Mouse (Mus musculus) telencephalon, adult 2 months (tissue): Measurements from ENCODE around the gene Maml3.

Experiments
- DNase-seq: peaks from one replicate; pipeline ENCODE4 v3.0.0-alpha.2; 2011; ENCODE audit warnings: low read depth, low spot score

The Maml3 gene

DNA sequence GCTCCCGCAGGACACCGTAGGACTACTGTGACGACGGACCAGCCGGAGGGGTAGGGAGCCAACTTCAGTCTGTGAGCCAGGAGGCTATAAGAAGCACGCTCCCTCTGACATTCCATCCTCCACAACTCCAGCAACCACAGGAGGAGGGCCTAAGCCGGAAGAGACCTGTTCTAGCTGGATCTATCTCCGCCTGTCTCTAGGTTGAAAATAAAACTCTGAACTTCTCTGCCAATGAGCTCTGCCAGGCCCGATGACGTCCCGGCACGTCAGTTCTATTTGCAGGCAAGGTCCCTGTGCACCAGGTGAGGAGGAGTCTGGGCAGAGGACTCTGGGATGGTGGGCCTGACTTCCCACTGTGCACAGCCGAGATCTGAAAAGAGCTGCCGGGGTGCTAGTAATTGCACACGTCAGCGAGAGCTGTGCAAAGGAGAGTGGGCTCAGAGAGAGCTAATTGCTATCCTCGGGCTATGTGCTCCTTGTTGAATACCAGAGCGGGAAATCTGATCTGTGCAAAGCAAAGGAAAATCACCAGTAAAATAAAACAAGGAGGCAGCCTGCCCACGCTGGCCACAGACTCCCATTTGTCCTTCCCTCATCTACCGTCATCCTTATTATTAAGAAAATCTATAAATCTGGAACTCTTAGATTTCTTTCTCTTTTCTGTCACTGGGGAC lies 58.7 kb downstream of the Maml3 start:
- peak; percentile 94 for DNase-seq

DNA sequence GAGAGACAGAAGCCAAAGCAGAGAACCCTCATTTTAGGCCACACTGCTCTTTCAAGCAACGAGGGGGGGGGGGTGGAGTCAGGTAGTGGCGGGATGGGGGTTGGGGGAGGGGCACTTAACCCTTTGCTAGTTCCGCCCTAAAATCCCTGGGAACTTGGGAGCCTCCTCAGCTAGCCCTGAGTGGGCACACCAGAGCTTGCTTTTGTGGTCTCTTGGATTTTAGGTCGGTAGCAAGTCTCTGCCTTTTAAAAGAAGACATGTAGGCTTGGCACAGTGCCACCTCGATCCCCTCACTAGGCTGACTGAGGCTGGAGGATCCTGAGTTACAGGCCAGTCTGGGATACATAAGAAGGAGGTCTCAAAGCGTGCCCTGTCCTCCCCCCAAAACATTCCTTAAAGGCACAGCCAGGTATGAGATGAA lies 59.6 kb downstream of the Maml3 start:
- no peak for DNase-seq

DNA sequence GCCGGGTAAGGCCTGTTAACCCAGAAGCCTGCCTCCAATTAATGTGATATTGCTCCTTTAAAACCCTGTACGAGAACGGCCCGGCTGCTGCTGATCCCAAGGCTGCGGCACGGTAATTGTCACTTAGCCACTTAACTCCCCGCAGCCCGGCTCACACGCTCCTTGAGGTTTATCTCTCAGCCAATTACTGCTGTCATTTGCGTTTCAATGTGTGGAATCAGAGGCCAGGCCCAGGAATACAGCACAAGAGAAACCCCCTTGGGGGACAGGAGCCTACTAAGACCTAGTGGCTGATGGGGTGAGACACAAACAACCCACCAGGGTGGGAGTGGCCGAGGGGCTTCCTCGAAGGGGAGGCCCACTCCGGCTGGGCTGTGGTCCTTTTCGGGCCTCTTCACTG lies 60.2 kb downstream of the Maml3 start:
- DNase-seq = no peak

DNA sequence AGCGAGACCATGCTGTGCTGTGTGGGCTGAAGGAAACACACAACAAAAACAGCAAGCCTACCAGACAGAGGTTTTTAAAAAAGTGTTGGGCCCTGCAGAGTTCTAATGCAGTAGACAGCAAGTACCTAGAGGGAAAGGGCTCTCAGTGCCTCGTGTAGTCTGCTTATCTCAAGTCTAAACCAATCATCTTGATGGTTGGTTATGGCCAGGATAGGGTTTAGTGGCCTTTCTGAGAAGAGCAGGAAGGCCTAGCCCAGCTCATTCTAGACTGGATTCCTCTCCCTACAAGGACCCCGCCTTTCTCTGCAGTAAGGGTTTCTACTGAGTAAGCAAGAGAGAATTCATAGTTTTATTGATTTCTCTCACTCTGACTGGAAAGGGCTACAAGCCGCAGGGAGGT lies 61.0 kb downstream of the Maml3 start:
- no peak for DNase-seq

DNA sequence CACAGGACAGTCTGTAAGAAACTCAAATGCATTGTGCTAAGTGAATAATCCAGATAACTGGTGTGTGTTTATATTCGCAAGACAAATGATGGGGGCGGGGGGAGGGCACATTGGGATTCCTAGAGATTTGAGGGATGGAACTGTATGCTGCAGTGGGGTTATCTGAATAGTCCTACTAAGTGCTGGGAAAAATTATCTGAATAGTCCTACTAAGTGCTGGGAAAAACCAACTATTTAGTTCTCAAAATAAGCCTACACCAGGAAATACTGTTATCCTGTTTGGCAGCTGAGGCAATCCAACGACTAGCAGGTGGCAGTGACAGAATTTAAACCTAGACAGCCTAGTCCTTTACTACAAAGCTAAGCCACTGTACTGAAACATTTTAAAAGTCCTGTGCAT lies 62.2 kb downstream of the Maml3 start:
- no peak for DNase-seq

DNA sequence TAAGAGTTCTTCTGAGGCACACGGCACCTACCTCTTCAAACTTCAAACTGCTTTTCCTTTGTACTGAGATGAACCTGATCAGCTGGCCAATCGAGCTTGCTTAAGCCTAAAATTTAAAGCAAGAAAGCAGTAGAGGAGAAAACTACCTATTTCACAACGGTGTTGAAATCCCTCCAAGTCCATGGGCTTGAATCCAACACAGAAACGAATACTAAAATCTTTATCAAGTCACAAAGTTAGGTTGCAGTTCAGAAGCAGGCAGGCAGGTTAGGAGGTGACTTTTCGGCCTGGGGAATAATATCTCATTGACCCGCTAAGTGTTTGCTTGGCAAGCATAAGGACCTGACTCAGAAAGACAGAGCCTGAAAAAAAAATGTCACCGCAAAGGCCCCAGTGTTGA lies 64.9 kb downstream of the Maml3 start:
- no peak for DNase-seq

DNA sequence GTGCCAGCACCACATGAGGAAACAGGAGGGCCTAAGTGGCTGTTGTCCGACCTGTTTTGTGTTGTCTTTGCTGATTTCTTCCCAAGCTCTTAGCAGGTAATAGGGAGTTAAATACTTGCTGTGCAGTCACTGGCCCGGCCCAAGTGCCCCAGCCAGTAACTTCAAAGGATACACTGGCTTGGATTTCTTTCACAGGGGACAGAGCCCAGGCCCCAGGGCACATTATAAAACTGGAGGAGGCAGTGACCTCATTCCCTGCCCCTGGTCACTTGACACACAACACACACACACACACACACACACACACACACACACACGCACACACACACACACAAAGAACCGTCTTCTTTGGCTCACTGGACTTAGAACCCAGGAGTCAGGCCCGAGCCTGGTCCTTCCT lies 67.6 kb downstream of the Maml3 start:
- no peak for DNase-seq

DNA sequence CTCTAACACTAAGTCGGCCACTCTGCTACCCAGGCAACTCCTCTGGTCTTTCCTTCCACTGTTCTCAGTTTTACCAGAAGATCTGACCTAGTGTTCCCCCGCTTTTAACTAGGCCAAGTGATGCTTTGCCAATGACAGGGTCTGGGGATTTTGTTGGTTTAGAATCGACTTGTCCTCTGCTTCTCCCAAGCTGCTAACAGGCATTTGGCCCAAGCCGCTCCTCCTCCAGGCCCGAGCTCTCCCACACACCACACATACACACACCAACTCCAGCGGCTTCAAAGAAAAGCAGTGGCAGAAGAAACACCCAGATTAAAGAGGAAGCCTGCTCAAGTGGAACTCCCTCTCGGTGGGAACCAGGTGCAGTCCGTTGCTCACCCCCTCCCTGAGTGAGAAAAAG lies 69.5 kb downstream of the Maml3 start:
- DNase-seq = no peak

DNA sequence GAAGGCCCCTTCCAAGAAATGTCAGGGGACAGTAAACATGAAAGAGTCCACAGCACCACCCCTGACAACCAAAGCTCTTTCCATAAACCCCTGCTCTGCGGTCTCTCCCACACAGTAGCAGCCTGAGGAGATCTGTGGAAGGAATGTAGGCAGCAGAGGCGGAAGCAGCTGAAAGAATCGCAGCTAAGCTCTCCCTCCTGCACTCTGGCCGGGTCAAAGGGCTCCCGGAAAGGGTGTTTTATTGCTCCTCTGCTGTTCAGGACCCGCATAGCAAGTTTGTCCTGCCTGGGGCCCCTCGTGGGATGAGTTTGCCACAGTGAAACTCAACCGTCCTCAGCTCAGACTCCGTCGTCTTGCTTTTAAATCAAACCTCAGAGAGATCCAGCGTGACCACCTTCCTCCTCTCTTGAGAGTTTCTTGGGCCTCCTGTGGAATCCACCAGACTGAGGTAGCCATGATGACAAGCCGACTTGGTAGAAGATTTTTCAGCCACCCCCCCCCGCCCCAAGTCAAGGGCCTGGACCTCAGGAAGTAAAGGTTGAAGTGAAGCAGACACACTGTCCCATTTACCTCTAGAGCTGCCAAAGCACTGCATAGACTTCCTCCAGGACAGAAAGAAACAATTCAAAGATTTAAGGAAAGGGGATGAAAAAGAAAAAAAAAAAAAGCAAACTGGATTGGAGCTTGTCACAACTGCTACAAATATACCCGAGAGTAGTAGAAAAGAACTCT lies 70.9 kb downstream of the Maml3 start:
- no peak for DNase-seq

DNA sequence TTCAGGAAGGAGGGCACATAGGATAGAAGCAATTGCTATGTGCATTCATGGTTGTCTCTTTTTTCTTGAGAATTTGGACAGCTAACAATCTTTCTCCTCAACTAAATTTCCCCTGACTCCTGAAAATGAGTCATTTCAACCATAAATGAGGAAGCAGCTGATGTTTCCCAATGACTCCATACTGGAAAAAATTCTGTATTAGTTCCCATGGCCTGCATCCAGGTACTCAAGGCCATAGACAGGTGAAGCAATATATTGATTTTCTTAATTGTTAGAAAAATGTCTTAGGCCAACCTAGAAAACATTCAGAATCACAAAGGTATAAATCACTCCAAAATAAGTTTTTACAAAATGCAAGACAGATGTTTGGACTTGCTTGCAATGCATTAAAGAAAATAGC lies 73.5 kb downstream of the Maml3 start:
- no peak for DNase-seq

DNA sequence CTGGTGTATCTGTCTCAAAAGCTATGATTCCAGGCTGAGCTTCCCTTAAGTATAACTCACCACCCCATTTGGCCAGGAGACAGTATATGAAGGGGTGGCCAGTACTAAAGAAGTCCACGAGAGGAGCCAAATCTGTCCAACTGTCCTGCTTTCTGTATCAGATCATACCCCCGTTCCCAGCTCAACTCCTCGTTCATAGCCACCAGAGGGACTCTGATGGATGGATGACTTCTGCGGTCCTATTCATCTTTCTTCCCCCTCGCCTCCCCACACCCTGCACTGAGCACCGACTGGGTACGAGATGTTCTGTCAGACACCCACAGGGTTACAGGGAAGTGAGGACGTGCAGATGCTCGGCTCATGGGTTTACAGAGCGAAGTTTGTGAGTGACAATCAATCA lies 74.8 kb downstream of the Maml3 start:
- DNase-seq = no peak

DNA sequence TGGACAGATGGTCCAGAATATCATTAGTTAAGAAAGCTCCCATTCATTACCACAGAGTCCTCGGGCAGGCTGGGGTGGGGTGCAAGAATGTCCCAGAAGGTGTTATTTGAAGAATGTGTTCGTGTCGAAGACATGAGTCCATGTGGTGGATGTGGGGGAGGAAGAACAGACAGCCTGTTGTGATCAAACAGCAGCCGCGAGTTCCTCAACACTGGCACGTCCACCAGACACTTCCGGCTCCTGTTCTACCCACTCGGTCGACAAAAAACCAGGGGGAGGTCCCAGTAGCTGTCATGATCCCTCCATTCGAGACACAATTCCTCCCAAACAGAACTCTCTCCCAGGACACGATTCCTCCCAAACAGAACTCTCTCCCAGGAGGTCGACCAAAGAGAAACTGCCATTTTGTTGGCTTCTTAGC lies 75.2 kb downstream of the Maml3 start:
- peak; percentile 86 for DNase-seq

DNA sequence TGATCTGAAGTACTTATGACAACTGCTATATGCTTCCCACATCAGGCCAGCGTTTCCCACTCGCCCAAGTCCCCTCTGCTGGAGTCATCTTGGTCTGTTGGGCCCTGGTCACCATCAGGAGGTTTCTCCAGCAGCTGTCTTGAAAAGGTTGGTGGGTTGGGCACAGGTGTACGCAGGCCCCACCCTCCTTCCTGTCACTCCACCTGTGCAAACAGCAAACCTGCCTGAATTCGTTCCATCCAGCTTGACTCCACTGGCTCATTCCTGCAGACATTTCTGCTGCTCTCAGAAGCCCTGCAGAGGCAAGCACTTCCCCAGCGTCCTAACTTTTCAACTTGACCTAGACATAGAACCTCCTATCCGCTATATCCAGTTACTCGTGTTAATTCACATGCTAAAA lies 76.9 kb downstream of the Maml3 start:
- no peak for DNase-seq

DNA sequence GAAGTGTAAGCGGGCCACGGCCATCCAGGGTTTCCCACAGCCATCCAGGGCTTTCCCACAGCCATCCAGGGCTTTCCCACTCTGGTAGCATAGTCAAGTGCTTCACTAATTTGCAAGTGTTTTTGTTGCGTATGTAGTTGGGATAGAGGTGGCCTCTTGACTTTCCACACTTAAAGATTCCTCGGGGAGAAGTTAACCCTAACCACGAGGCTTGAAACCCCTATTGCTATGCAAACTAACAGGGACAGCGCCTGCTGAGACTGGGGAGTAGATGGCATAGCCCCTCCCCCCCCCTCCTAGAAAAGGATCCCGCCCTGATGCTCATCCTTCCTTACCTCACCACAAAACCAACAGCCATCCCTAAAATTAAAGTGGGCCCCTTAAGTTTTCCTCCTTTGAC lies 82.4 kb downstream of the Maml3 start:
- no peak for DNase-seq

DNA sequence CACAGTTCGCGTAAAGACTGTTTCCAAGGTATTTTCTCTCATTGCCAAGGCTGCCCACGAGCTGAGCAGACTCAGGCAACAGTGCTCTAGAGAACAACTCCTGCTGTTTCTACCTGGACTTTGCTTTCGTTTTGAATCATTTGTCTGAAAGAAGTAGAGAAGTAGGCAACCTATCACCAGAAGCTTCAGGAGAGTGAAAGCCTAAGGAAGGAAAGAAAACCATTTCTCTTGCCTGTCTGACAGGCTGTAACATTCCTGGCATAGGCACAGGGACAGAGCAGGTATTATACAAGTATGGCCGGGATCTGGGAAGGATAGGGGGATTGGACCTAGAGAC lies 86.8 kb downstream of the Maml3 start:
- no peak for DNase-seq

DNA sequence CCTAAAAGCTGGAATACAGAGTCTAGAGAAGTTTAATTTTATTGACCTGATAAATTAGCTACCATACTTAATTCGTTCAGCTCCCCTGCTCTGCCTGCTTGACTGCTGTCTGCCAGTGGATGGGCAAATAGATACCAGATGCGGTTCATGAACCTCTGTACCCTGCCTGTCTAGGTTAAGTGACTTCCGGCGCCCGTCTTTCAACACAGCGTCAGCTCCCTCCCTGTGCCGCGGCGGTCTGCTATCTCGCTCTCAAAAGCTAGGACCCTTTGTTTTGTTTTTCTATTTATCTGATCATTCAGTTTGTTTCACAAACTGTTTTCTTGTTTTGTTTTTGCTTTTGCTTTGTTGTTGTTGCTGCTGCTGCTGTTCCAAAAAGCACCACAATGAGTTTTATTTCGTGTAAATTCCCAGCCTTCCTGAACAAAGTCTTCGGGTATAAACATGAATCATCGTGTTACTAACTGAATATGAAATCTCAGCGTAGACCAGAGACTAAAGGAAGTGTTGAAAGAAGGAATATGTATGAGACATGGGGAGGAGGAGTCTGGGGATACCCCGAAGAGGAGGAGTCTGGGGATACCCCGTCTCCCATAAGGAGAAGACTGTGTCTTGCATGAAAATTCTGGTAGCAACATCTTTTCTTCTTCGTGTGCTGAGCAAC lies 87.3 kb downstream of the Maml3 start:
- DNase-seq = no peak

DNA sequence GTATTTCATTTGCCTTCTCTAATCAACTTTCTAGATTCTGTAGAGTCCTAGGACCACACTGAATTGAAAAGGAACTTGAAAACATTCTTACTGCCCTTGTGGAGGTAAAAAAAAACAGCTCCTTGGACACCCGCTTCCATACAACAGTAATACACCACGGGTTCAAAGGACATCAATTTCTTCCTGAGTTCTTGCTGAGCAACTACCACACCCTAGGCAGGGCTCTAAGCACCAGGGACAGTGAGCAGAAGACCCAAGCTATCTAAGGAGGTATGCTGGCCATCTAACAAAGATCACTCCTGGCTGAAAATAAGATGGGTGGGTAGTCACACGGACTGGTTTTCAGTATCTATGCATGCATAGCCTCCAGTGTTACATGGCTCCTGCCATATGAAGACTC lies 88.7 kb downstream of the Maml3 start:
- DNase-seq = no peak

DNA sequence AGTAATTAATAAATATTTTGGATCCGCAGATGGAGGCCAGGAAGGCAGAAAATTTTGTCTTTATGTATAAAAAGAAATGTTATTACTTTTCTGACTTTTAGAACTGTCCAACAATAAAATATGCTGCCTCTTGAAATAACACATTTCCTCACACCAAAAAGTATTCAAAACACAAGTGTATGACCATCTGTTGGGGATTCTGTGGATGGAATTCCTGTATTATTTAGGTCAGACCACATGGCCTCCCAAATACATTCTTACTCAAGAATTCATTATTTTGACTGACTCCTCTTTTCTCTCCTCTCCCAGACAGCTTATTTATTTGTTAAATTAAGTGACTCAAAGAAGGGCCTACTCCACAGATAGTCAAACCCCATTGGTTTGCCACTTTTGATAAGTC lies 89.3 kb downstream of the Maml3 start:
- no peak for DNase-seq

DNA sequence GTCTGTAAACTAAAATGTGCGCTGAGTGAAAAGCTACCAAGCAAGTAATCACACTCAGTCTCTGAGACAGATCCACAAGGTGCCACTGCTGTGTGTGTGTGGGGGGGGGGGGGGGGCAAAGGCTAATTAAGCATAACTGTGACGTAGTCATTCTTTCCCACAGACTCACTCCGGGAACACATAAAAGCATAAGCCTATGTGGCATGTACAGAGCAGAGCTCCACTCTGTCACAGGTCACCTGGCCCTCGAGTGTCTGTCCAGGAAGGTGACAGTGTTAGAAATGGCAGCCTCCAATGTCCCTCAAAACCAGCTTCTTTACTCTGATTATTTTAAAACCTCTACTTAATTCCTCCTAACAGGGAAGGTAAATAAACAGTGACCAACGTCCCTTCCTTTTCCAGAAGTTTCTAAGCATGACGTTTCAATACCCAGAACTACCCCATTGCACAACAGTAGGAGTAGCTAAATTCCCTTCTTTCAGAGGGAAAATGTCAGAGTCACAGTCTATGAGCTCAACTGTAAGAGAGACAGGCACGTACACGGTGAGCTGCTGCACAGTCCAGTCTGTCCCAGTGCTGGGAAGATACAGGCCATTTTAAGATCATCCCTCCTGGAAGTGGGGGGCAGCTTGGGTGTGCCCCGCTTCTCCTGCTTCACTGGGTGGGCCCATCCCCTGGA lies 93.7 kb downstream of the Maml3 start:
- no peak for DNase-seq

DNA sequence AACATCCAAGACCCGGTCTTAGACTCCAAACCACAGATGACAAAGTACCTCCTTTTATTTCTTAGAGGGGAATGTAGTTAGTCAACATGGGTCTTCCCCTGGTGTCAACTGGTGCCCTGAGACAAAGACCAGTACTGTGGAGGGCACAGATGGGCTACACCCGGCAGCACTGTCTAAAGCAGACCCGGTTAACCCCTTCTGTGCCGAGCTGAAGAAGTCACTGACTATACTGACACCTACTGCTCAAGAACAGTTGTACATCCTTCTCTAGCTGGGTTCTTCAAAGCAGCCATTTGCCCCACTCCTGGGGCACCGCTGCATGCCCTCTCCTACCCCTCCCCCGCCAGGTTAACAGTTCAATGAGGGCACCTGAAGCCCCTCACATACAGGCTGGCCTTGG lies 95.6 kb downstream of the Maml3 start:
- no peak for DNase-seq

DNA sequence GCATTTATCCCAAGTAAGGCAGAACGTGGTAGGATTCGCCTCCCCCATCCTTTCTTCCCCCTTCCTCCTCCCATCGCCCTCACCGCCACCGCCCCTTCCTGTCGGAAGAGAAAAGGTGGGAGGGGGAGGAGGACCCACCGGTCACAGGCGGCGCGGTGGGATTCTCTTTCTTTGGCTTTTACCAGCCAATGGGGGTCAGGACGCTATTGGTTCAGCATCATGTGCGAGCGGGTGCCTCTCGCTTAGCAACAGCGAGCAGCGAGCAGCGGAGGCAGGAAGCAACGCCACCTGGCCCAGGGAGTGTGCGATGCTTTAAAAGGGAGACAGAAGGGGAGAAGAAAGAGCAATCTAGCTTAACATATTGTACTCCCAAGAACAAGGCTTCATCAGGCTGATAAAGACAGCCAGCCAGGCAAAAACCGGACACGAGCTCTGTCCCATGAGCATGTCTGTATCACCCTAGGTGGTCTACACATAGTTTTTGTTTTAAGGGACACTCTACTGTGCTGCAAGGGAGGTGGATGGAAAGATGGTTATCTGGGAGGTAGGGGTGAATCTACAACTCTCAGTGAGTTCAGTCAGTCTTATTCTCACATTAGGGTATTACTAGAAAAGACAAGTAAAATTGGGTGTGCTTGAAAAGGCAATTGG lies 97.1 kb downstream of the Maml3 start:
- DNase-seq = peak; percentile 87

DNA sequence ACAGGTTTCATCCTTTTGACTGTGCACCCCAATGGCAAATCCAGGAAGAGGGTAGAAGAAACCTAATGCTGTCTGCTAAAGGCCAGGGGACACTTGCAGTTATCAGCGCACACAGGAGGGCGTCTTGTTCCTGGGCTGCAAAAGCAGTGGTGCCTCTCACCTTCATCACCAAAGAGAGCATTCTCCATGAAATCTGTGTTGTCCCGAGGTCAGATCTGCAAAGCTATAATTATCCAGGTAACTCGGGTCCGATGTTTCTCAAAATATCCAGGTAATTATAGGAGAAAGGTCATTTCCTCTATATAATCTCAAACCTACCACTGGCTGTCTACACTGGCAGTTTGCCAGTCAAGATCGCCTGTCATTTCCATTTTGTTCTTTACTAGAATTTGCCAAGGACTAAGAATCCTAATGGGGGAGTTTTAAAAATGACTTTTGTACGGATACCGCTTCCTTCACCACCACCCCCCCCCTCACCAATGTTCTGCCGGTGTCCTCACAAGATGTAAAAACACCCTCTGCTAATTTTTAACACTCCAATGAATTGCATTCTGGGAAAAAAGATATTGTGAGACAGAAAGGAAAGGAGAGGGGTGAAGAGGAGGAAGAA lies 98.0 kb downstream of the Maml3 start:
- no peak for DNase-seq
